Mouse (Mus musculus): ENCODE results near the gene Nlgn1.

Gene Nlgn1

GRCm38 (mm10) chr3:26202702-26203101, 129.6 kb downstream of the Nlgn1 start:
- in situ Hi-C loops (cut with MboI; ENCODE audit: low sequenced_read_pairs), result no loop called here

DNA sequence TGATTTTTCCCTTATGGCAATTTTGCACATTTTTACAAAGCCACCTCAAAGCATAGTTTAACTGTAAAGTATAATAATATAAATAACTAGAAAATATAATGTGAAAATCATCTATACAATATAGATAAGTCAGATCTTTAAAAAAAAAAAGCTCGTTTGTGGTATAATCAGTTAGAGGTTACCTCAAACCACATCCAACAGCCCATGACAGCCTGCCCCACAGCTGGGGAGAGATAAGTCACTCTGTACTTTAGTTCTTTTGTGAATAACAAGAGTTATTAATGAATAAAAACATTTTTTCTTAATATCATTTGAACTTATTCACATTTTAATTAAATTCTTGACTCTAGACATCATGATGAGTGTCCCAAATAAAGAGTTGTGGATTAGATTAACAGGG, 130.8 kb downstream of the Nlgn1 start:
- in situ Hi-C loops (cut with MboI; ENCODE audit: low sequenced_read_pairs), result no loop called here

DNA sequence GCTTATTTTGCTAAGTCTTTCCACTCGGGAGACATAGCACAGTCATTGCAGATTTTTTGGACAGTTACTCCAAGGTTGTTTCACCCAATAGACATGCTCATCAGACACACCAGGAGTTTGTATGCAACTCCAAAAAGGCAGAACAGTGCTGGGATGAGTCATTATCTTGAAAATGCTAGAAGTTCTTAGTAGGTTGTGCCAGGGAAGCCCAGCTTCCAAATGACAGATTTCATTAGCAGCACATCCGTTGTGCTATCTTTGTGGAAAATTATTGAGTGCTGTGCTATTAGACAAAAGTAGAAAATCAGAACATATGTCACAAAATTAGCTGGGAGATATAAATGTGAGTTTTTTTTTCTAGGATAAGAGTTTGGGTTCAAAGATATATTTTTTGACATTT, 137.3 kb downstream of the Nlgn1 start:
- in situ Hi-C loops (cut with MboI; ENCODE audit: low sequenced_read_pairs), result no loop called here

- in situ Hi-C loops (cut with MboI; ENCODE audit: low sequenced_read_pairs), result no loop called here
These were observed 151.2 kb downstream of the Nlgn1 start for GRCm38 (mm10) chr3:26181013-26181412.

DNA sequence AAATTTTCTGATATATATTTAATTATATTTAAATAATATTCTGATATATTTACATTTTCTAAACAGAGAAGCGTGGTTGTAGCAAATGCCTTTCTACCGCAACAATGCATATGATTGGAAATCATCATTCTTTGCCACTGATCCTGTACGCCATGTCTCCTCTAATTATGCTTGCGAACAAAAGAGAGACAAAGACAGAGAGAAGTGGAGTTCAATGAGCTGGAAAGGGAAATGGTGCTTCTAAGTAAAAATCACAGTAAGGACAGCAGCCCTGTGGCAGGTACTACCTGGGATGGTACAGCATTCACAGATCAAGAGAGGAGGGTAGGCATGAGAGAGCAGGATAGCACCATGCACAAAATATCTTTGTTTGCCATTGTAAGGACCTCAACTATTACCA, 156.9 kb downstream of the Nlgn1 start:
- in situ Hi-C loops (cut with MboI; ENCODE audit: low sequenced_read_pairs), result no loop called here

- in situ Hi-C loops (cut with MboI; ENCODE audit: low sequenced_read_pairs), result no loop called here
These were observed 158.0 kb downstream of the Nlgn1 start for GRCm38 (mm10) chr3:26174257-26174656.

GRCm38 (mm10) chr3:26173613-26174012, 158.6 kb downstream of the Nlgn1 start:
- in situ Hi-C loops (cut with MboI; ENCODE audit: low sequenced_read_pairs), result no loop called here

- in situ Hi-C loops (cut with MboI; ENCODE audit: low sequenced_read_pairs), result no loop called here
These were observed 165.5 kb downstream of the Nlgn1 start for GRCm38 (mm10) chr3:26166711-26167110.

GRCm38 (mm10) chr3:26153782-26154181, 178.5 kb downstream of the Nlgn1 start:
- in situ Hi-C loops (cut with MboI; ENCODE audit: low sequenced_read_pairs), result no loop called here

- in situ Hi-C loops (cut with MboI; ENCODE audit: low sequenced_read_pairs), result no loop called here
These were observed 179.1 kb downstream of the Nlgn1 start for GRCm38 (mm10) chr3:26153036-26153741.

- in situ Hi-C loops (cut with MboI; ENCODE audit: low sequenced_read_pairs), result no loop called here
These were observed 179.7 kb downstream of the Nlgn1 start for GRCm38 (mm10) chr3:26152510-26153035.

- in situ Hi-C loops (cut with MboI; ENCODE audit: low sequenced_read_pairs), result no loop called here
These were observed 180.8 kb downstream of the Nlgn1 start for GRCm38 (mm10) chr3:26151351-26152020.

GRCm38 (mm10) chr3:26146174-26146573, 186.1 kb downstream of the Nlgn1 start:
- in situ Hi-C loops (cut with MboI; ENCODE audit: low sequenced_read_pairs), result no loop called here

GRCm38 (mm10) chr3:26145441-26145840, 186.8 kb downstream of the Nlgn1 start:
- in situ Hi-C loops (cut with MboI; ENCODE audit: low sequenced_read_pairs), result no loop called here

- in situ Hi-C loops (cut with MboI; ENCODE audit: low sequenced_read_pairs), result no loop called here
These were observed 190.7 kb downstream of the Nlgn1 start for GRCm38 (mm10) chr3:26141590-26141989.

DNA sequence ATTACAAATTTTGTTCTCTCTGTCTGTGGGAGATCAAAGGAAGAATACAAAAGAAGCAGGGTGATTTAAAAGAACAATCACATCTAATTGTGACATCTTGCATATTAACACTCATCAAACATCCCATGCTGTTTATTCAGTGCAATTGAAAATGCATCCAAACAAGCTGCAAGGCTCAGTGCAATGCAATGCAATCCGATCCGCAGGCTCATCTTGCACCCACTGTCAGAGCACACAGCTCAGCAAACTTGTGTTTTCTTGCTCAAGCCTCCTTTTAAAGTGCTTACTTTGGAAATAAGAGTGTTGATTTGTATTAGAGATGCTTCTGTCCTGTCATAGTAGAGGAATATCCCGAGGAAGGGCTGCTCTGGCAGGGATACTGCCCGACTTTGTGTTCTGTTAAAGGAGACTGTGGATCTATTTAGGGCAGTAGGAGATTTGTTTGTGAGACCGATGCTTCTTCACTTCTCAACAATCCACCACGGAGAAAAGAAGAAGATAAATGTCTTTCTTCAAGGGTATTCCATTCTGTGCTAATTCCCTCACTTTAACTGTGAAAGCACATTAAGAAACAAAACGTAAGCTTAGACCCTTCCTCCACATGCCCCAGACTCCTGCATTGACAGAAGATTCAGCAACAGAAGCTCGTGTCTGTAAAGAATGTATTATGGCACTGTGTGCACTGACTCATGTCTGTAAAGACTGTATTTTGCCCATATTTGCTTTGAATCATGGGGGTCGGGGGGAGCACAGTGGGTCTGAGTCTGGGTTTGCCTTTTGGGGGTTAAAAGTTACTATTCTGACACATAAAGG, 197.2 kb downstream of the Nlgn1 start:
- in situ Hi-C loops (cut with MboI; ENCODE audit: low sequenced_read_pairs), result no loop called here

GRCm38 (mm10) chr3:26130919-26131318, 201.3 kb downstream of the Nlgn1 start:
- in situ Hi-C loops (cut with MboI; ENCODE audit: low sequenced_read_pairs), result no loop called here

- in situ Hi-C loops (cut with MboI; ENCODE audit: low sequenced_read_pairs), result no loop called here
These were observed 202.8 kb downstream of the Nlgn1 start for GRCm38 (mm10) chr3:26129455-26129854.

GRCm38 (mm10) chr3:26117071-26117470, 215.2 kb downstream of the Nlgn1 start:
- in situ Hi-C loops (cut with MboI; ENCODE audit: low sequenced_read_pairs), result no loop called here

DNA sequence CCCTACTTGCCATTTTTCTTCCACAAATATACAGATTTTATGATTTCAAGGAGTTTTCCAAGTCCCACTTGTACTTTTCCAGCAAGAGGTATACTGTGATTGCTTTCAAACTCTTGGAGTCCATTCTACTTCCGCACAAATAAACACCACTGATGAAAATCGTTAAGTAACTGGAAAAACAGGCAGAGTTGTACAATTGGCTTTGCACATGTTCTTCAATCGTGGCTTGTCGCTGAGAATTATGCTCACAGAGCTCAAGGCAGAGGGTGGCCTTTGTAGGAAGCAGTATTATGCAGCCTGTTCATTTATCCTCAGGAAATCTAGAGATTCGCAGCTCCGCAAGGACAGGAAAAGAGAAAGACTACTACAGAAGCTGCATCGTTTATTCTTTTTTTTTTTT, 225.9 kb downstream of the Nlgn1 start:
- in situ Hi-C loops (cut with MboI; ENCODE audit: low sequenced_read_pairs), result no loop called here

DNA sequence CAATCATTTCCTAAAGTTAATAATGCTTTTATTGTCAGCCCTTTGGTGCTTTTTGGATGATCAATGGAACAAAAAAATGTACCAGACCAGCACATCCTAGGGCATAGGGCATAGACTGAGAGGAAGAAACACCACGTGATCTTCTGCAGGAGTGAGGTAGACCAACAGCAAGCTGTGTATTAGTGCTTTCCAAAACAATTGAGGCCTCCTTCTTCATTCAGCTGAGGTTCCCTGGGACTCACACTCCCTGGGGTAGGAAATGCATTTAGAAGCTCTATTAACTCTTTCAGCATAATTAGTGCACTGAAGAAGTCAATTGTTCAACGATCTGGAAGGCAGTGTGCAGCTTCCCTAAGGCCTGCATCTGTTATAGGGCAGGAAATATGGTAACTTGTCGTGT, 226.7 kb downstream of the Nlgn1 start:
- in situ Hi-C loops (cut with MboI; ENCODE audit: low sequenced_read_pairs), result no loop called here

DNA sequence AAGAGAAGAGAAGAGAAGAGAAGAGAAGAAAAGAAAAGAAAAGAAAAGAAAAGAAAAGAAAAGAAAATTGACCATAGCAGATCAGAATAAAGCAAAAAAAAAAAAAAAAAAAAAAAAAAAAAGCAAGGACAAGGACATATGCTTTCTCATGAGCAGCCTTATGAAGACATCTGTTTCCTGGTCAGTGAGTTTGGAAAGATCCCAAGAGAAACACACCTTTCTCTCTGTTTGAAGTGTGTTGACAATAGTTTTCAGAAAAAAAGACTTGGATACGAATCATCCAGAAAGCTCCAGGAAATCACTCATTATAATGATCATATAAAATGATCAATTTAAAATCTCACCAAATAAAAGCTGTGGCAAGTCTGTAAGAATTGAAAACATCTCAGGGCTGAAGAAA, 230.0 kb downstream of the Nlgn1 start:
- in situ Hi-C loops (cut with MboI; ENCODE audit: low sequenced_read_pairs), result no loop called here
